Mouse (Mus musculus): ENCODE results near the gene Hemk1.

DNA sequence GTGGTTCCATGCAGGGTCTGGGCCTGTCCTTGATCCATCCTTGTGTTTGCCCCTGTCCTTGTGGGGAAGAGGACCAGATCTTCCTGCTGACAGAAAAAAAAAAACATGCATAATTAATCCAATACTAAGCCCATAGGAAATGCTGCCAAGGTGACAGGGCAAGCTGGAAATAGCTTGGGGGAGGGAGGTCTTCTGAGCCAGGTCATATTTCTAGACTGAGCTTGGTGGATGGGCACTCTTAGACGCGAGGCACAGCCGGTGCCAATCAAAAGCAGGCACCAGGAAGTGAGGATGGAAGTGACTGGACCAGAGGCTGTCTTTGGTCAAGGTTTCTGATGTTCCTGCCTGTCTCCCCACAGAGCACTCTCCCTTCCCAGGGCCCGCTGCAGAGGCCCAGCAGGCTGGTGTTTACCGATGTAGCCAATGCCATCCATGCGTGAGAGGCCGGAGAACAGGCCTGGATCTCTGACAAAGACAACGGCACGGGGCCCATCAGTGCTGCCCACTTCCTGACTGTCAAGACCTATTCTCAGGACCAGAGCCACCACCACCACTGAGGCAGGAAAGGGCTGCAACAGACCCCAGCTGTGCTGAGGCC is 9.5 kb upstream of the Hemk1 start:
- TF ChIP-seq CTCF (IDR thresholded peaks at IDR 0.05; ENCODE audit: low read depth, low read length) (no peak), GATA1 (IDR thresholded peaks at IDR 0.05; ENCODE audit: borderline replicate concordance, low read length) (no peak)
